Mouse (Mus musculus): Measurements from ENCODE around the gene Adprh. TPM values are rescaled to one million over a fixed set of nuclear protein-coding genes. Genes with fewer than 3 reads are reported as not detected.

Gene Adprh
- polyA plus RNA-seq, 1 experiment from 2014 or later = 159 TPM

DNA sequence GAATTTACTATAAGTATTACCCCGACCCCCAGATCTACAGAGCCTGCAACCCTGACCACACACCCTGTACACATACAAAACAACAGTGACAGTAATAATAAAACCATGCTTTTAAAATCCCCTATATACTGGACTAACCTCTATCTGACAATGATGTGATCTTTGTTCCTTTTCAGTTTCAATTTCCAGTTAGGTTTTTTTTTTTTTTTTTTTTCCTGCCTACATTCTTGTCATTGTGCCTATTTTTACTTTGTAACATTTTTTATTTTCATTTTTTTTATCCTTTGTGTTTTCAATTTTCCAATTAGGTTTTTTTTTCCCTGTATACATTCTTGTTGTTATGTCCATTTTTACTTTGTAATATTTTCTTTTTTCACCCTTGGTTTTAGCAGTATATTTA is 26.7 kb downstream of the Adprh start:
- Histone ChIP-seq H3K4me1 (peaks cover 16% of the 10 kb centered on the region; the same call in 1 of the 2 replicates), H3K27ac (no peak overlapping the region), H3K4me3 (no peak overlapping the region), H3K36me3 (no peaks in the 10 kb centered on the region), H3K9me3 (replicated peaks) (no peaks in the 10 kb centered on the region), H3K27me3 (ENCODE audit: low read depth, poor library complexity, severe bottlenecking) (no peaks in the 10 kb centered on the region)
- DNase-seq (ENCODE audit: low spot score) = no peak
- WGBS = 100% methylated on average over 1 of the region's 1 CpGs

DNA sequence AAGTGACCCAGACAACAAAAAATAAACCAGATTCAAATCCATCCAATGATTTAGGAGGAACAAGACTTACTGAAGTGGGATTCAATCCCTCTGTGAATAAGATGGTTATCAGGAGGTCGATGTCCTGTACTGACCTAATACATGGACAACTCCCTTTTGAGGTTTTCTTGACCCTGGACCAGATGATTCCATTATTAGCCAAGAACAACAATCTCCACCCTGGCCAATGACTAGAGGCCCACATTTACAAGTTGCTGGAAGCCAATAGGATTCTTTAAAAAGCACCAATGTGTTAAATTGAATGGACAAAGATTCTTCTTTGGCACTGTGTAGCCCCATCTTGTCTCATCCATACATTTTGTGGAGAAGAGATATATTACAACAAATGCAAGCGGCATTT is 27.1 kb downstream of the Adprh start:
- WGBS = 91% methylated on average over 2 of the region's 2 CpGs
- H3K27ac ChIP-seq = no peak overlapping the region
- H3K9me3 ChIP-seq (replicated peaks) = no peaks in the 10 kb centered on the region
- H3K36me3 ChIP-seq = no peaks in the 10 kb centered on the region
- no peak overlapping the region for H3K4me3 ChIP-seq
- no peak for DNase-seq (ENCODE audit: low spot score)
- no peaks in the 10 kb centered on the region for H3K27me3 ChIP-seq (ENCODE audit: low read depth, poor library complexity, severe bottlenecking)
- H3K4me1 ChIP-seq = peaks cover 13% of the 10 kb centered on the region; the same call in 1 of the 2 replicates

GRCm38 (mm10) chr16:38414953-38415352 is 37.5 kb downstream of the Adprh start:
- no peak for DNase-seq (ENCODE audit: low spot score)
- H3K27ac ChIP-seq = no peak overlapping the region
- H3K36me3 ChIP-seq = no peaks in the 10 kb centered on the region
- H3K27me3 ChIP-seq (ENCODE audit: low read depth, poor library complexity, severe bottlenecking) = no peaks in the 10 kb centered on the region
- no peaks in the 10 kb centered on the region for H3K9me3 ChIP-seq (replicated peaks)
- 88% methylated on average over 7 of the region's 7 CpGs for WGBS
- no peaks in the 10 kb centered on the region for H3K4me1 ChIP-seq
- no peak overlapping the region for H3K4me3 ChIP-seq

- no peak for DNase-seq (ENCODE audit: low spot score)
- no peaks in the 10 kb centered on the region for H3K36me3 ChIP-seq
These were observed 44.1 kb downstream of the Adprh start for GRCm38 (mm10) chr16:38408416-38408815.

GRCm38 (mm10) chr16:38407584-38407983 is 44.9 kb downstream of the Adprh start:
- Histone ChIP-seq H3K4me3 (no peak overlapping the region), H3K36me3 (no peaks in the 10 kb centered on the region), H3K9me3 (replicated peaks) (no peaks in the 10 kb centered on the region), H3K4me1 (no peaks in the 10 kb centered on the region), H3K27ac (no peak overlapping the region), H3K27me3 (ENCODE audit: low read depth, poor library complexity, severe bottlenecking) (no peaks in the 10 kb centered on the region)
- no peak for DNase-seq (ENCODE audit: low spot score)
- WGBS = 42% methylated on average over 5 of the region's 5 CpGs

More at GRCm38 (mm10) chr16:38408416-38408815, 44.1 kb downstream of the Adprh start:
- Histone ChIP-seq H3K9me3 (replicated peaks) (no peaks in the 10 kb centered on the region), H3K4me1 (no peaks in the 10 kb centered on the region), H3K27me3 (ENCODE audit: low read depth, poor library complexity, severe bottlenecking) (no peaks in the 10 kb centered on the region), H3K4me3 (no peak overlapping the region), H3K27ac (no peak overlapping the region)
- WGBS = 92% methylated on average over 8 of the region's 8 CpGs

DNA sequence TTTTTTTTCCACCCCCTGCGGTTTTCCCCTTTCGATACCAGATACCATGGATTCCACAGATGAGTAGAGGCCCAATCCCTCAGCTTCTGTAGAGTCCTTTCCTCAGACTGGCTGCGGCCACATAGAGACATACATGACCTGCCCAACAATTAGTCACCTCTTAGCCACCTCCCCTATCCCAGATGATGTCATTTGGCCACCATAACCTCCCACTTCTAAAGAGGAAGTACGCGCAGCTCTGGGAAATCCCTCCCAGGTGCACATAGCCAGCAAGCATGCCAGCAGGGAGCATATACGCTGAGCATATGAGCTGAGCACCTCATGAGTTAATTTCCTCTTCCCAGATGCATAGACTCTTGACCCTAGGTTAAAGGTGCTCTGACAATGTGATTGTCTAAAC is 45.8 kb downstream of the Adprh start:
- H3K27me3 ChIP-seq (ENCODE audit: low read depth, poor library complexity, severe bottlenecking) = no peaks in the 10 kb centered on the region
- H3K4me1 ChIP-seq = no peaks in the 10 kb centered on the region
- no peaks in the 10 kb centered on the region for H3K9me3 ChIP-seq (replicated peaks)
- no peaks in the 10 kb centered on the region for H3K36me3 ChIP-seq
- H3K4me3 ChIP-seq = no peak overlapping the region
- no peak overlapping the region for H3K27ac ChIP-seq
- 85% methylated on average over 6 of the region's 6 CpGs for WGBS
- no peak for DNase-seq (ENCODE audit: low spot score)

- no peak overlapping the region for H3K4me3 ChIP-seq
- H3K27ac ChIP-seq = no peak overlapping the region
- H3K36me3 ChIP-seq = no peaks in the 10 kb centered on the region
- no peaks in the 10 kb centered on the region for H3K4me1 ChIP-seq
- 84% methylated on average over 5 of the region's 5 CpGs for WGBS
- H3K9me3 ChIP-seq (replicated peaks) = no peaks in the 10 kb centered on the region
- DNase-seq (ENCODE audit: low spot score) = no peak
- no peaks in the 10 kb centered on the region for H3K27me3 ChIP-seq (ENCODE audit: low read depth, poor library complexity, severe bottlenecking)
These were observed 46.2 kb downstream of the Adprh start for GRCm38 (mm10) chr16:38406293-38406692.

- no peaks in the 10 kb centered on the region for H3K36me3 ChIP-seq
- no peak for DNase-seq (ENCODE audit: low spot score)
- H3K9me3 ChIP-seq (replicated peaks) = no peaks in the 10 kb centered on the region
- H3K4me3 ChIP-seq = no peak overlapping the region
- H3K4me1 ChIP-seq = peaks cover 14% of the 10 kb centered on the region
- 92% methylated on average over 7 of the region's 7 CpGs for WGBS
- no peaks in the 10 kb centered on the region for H3K27me3 ChIP-seq (ENCODE audit: low read depth, poor library complexity, severe bottlenecking)
- no peak overlapping the region for H3K27ac ChIP-seq
These were observed 48.9 kb downstream of the Adprh start for GRCm38 (mm10) chr16:38403639-38404038.

DNA sequence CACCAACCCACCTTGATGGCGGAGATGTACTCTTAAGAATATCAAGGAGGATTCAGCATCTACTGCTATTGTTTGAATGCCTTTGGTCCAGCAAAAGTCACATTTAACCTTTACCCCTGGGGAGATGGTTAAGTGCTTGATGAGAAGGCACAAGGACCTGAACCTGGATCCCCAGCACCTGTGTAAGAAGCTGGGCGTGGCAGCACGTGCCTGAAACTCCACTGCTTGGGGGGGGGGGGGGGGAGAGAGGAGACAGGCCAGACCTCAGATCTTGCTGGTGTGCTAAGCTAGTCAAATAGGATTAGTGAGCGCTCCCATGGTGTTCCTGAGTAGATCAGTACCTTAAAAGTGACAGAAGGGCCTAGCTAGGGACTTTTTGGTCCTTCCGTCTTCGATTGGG is 51.0 kb downstream of the Adprh start:
- H3K27ac ChIP-seq = no peak overlapping the region
- peaks cover 14% of the 10 kb centered on the region for H3K4me1 ChIP-seq
- no peaks in the 10 kb centered on the region for H3K36me3 ChIP-seq
- WGBS = 85% methylated on average over 6 of the region's 6 CpGs
- no peaks in the 10 kb centered on the region for H3K27me3 ChIP-seq (ENCODE audit: low read depth, poor library complexity, severe bottlenecking)
- H3K9me3 ChIP-seq (replicated peaks) = no peaks in the 10 kb centered on the region
- DNase-seq (ENCODE audit: low spot score) = no peak
- no peak overlapping the region for H3K4me3 ChIP-seq

DNA sequence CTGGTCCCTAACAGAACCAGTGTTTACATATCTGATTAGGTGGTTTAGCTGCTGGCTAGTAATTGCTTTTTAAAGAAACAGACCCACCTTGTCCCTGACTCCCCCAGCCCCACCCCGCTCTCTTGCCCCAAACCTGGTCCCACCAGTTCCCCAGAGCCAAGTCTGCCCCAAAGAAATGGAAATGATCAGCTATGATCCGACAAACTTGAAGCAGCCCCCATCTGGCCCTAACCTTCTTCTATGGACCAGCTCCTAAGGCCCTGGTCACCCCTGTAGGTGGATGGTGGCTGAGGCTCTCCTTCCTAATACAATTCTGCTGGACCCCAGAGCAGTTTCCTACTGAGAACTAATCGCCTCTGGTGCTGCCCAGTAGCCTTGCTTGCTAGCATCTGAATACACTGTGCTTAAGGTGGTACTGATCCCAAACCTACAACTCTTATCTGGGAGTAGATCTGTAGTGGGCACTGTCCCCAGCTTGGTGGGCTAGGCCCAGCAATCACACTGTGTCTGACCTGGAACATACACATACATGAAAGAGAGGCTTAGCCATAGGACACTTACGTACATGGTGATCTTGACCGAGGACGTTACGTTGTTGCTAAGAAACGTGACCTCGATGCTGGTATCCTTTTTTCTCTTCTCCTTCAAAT is 52.1 kb downstream of the Adprh start:
- no peaks in the 10 kb centered on the region for H3K9me3 ChIP-seq (replicated peaks)
- no peaks in the 10 kb centered on the region for H3K36me3 ChIP-seq
- WGBS = 83% methylated on average over 9 of the region's 9 CpGs
- H3K27me3 ChIP-seq (ENCODE audit: low read depth, poor library complexity, severe bottlenecking) = no peaks in the 10 kb centered on the region
- peaks cover 18% of the 10 kb centered on the region for H3K4me1 ChIP-seq
- peak overlapping the region; percentile 80 for H3K27ac ChIP-seq
- peak overlapping the region; percentile 41 for H3K4me3 ChIP-seq
- no peak for DNase-seq (ENCODE audit: low spot score)

GRCm38 (mm10) chr16:38399531-38400231 is 52.8 kb downstream of the Adprh start:
- peaks cover 18% of the 10 kb centered on the region for H3K4me1 ChIP-seq
- peak; percentile 58 for DNase-seq (ENCODE audit: low spot score)
- H3K27ac ChIP-seq = peak overlapping the region; percentile 80
- H3K27me3 ChIP-seq (ENCODE audit: low read depth, poor library complexity, severe bottlenecking) = no peaks in the 10 kb centered on the region
- H3K9me3 ChIP-seq (replicated peaks) = no peaks in the 10 kb centered on the region
- H3K4me3 ChIP-seq = peak overlapping the region; percentile 41
- WGBS = 23% methylated on average over 17 of the region's 17 CpGs
- no peaks in the 10 kb centered on the region for H3K36me3 ChIP-seq

- DNase-seq (ENCODE audit: low spot score) = no peak
- no peaks in the 10 kb centered on the region for H3K36me3 ChIP-seq
- H3K27ac ChIP-seq = peak overlapping the region; percentile 80
- H3K27me3 ChIP-seq (ENCODE audit: low read depth, poor library complexity, severe bottlenecking) = no peaks in the 10 kb centered on the region
- 79% methylated on average over 3 of the region's 3 CpGs for WGBS
- H3K9me3 ChIP-seq (replicated peaks) = no peaks in the 10 kb centered on the region
- H3K4me1 ChIP-seq = peaks cover 18% of the 10 kb centered on the region
- H3K4me3 ChIP-seq = no peak overlapping the region
These were observed 53.4 kb downstream of the Adprh start for GRCm38 (mm10) chr16:38399076-38399475.

DNA sequence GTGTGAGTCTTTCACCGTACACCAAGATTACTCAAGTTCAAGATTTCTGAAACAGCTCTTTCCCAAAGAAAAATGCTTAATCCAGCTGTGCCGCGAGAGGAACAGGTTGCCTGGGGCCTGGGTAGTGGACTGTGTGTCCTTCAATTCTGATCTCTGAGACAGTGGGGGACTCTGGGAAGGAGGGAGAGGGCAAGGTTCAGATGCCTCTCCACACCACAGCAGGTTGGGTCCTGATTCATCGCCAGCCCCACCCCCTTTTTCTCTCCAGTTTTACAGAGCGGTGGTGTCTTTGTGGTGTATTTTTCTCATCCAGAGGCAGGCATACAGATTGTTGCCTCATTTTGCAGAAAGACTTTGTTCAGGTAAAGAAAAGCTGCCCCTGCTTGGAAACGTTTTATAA is 54.2 kb downstream of the Adprh start:
- H3K27ac ChIP-seq = no peak overlapping the region
- no peak overlapping the region for H3K4me3 ChIP-seq
- H3K27me3 ChIP-seq (ENCODE audit: low read depth, poor library complexity, severe bottlenecking) = no peaks in the 10 kb centered on the region
- H3K9me3 ChIP-seq (replicated peaks) = no peaks in the 10 kb centered on the region
- peaks cover 18% of the 10 kb centered on the region for H3K4me1 ChIP-seq
- no peaks in the 10 kb centered on the region for H3K36me3 ChIP-seq
- no peak for DNase-seq (ENCODE audit: low spot score)
- 91% methylated on average over 6 of the region's 6 CpGs for WGBS
